In the genomic region with DNA sequence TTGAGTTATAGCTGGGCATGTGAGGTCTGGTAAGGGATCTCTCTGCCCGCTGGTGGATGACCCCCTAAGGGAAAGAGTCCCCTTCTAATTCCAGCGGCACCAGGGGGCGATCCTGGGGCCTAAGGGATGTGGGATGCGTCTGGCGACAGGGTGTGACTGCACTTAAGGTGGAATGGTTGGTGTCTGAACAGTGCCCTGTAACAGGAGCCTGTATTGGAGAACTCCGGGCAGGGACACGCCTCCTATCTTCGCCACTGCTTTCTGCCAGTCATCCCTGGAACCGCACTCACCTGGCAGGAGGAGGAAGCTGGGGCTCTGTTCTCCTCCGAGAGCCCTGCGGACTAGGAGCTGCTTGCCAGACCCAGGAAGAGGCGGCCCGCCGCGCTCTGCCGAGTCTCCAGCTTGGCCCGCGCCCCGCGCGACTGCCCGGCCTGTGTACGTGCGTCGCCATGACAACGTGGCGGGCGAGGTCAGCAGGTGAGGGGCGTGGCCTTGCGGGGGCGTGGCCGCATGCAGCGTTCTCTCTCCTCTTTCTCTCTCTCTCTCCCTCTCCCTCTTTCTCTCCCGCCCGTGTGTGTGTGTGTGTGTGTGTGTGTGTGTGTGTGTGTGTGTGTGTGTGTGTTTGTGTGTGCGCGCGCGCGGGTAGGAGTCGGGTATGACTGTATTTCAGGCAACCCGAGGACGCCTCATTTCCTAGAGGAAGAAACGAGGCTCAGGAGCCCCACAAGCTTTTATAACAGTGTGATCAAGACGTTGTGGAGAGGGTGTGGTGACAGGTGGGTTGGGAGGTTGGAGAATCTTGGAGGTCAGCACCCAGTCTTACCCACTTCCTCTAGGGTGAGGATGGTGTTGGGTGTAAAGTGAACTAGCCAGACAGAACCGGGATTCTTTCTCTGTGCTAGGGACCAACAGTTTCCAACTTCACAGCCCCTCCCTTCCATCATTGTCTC, we compare ENCODE assay signal across 8 mouse cellular contexts. TPM values are rescaled to one million over a fixed set of nuclear protein-coding genes. Genes with fewer than 3 reads are reported as not detected.
DNase-seq lines count a peak whose midpoint lies in the region; ATAC-seq lines count a peak whose summit lies in the region.

Gene Fhad1 (minus strand): TSS at position 424 of the 950 bp plus-strand sequence.

- H3K27ac ChIP-seq in limb, embryonic 10.5 days = peak within 1 kb of the TSS; percentile 22

- H3K4me1 ChIP-seq in limb, embryonic 10.5 days = peaks cover 44% of the 10 kb centered on the region

- H3K36me3 ChIP-seq in limb, embryonic 10.5 days = no peaks in the 10 kb centered on the region

- peak; percentile 75 for ATAC-seq in inflammation-experienced regulatory T-cells, adult 6 months

- peak; percentile 76 for DNase-seq in adrenal gland, adult 2 months
- peak; percentile 88 for DNase-seq in embryo, embryonic 10.5 days (ENCODE audit: low spot score)
- peak; percentile 40 to 64 for DNase-seq in gastrocnemius, postnatal 4 days (ENCODE audit: low spot score in 2 of 2)
- DNase-seq in limb, embryonic 10.5 days (ENCODE audit: low spot score) = peak; percentile 93
- peak; percentile 90 for DNase-seq in mesoderm, embryonic 11.5 days (ENCODE audit: low read depth, low spot score)
- peak; percentile 52 for DNase-seq in right cerebral cortex, postnatal 25 days
- peak; percentile 81 for DNase-seq in urinary bladder, postnatal 25 days (ENCODE audit: low spot score)

- H3K27me3 ChIP-seq in limb, embryonic 10.5 days (ENCODE audit: low read depth, poor library complexity, severe bottlenecking) = peaks cover 74% of the 10 kb centered on the region

- peak within 1 kb of the TSS; percentile 55 for H3K4me3 ChIP-seq in limb, embryonic 10.5 days

- H3K9me3 ChIP-seq in limb, embryonic 10.5 days (replicated peaks) = no peaks in the 10 kb centered on the region

- 1% methylated on average over 45 of the region's 46 CpGs for WGBS in limb, embryonic 10.5 days

RNA-seq across cellular contexts. Expression of gene Fhad1, which starts in this region (rescaled TPM):
- total RNA-seq in adrenal gland, adult 2 months (2021) = under 1 TPM; 0.43 to 0.79 TPM
- polyA plus RNA-seq in adrenal gland, adult 2 months (2012; rRNA removed) = 0.13 and 0.16 TPM in 2 replicates
- total RNA-seq in gastrocnemius, postnatal 4 days (2021) = 1 to 10 TPM; 6.4 to 6.7 TPM
- 1 to 10 TPM in 2 of 3 experiments, not detected in 1; 2.2 to 2.6 TPM for polyA plus RNA-seq in inflammation-experienced regulatory T-cells, adult 6 months (2017; shearing (Covaris generic))
- polyA plus RNA-seq in limb, embryonic 10.5 days (2016; fragmentation: Nextera tagmentation; extraction: Ambion mirVana) = 0.19 and 0.24 TPM in 2 replicates

Comparison
In these comparisons a context has a peak if more than half of its experiments do, and no peak if none do; other contexts are left out.
1. Peak in every context shown above with its lines: DNase-seq, ATAC-seq, H3K4me3 ChIP-seq and H3K27ac ChIP-seq.
2. RNA of gene Fhad1 (total RNA-seq): 6.4 to 6.7 TPM in gastrocnemius, postnatal 4 days; 0.43 to 0.79 TPM in adrenal gland, adult 2 months; every median in the first group is over 4 times any median in the second.
3. Peak in DNase-seq in adrenal gland, adult 2 months; RNA of the gene not detected or under 1 TPM.
4. Peak in DNase-seq, H3K4me3 ChIP-seq and H3K27ac ChIP-seq in limb, embryonic 10.5 days; RNA of the gene not detected or under 1 TPM.